Mouse (Mus musculus): ENCODE results near the gene Ntsr1. TPM values are rescaled to one million over a fixed set of nuclear protein-coding genes. Genes with fewer than 3 reads are reported as not detected.

Ntsr1 gene
- total and polyA plus RNA-seq, 2 experiments from 2014 or later = 4.1 to 15.2 TPM

DNA sequence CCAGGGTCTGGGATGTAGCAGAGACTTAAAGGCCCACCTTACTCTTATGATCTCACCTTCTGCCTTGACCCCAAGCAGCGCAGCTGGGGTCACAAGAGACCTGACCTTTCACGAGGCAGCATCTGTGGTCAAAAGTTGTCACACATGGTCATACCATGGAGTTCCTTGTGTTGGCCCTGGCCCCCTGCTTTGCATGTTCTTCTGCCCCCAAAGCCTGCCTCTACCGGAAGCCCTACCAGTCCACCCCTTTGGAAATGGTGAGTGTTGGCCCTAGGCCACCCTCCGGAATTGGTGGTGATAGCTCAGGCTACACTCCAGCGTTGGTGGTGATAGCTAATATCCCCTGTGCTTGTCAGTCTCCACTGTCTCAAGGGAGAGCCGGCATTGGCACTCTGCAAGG is 63.5 kb downstream of the Ntsr1 start:
- H3K9ac ChIP-seq (replicated peaks; ENCODE audit: low read length, poor library complexity, severe bottlenecking) = no peak overlapping the region
- TF ChIP-seq CTCF (IDR thresholded peaks at IDR 0.05) = no peak
- no peaks in the 10 kb centered on the region for H3K27me3 ChIP-seq (ENCODE audit: insufficient read depth, low read length)
- no peaks in the 10 kb centered on the region for H3K9me3 ChIP-seq (ENCODE audit: low read length)
- DNase-seq (ENCODE audit: low spot score) (no peak), ATAC-seq (ENCODE audit: low FRiP score) (no peak)
- H3K36me3 ChIP-seq (ENCODE audit: insufficient read depth, low read length) = no peaks in the 10 kb centered on the region
- no peak overlapping the region for H3K4me2 ChIP-seq (ENCODE audit: low read depth, low read length, poor library complexity, severe bottlenecking)
- H3K4me1 ChIP-seq (ENCODE audit: insufficient read depth, low read length) = no peaks in the 10 kb centered on the region
- no peak overlapping the region for H3K4me3 ChIP-seq (ENCODE audit: low read depth, low read length)
- whole genome bisulfite sequencing = 59% methylated on average over 6 of the region's 6 CpGs
- no peak overlapping the region for H3K27ac ChIP-seq (ENCODE audit: low read depth, low read length)

DNA sequence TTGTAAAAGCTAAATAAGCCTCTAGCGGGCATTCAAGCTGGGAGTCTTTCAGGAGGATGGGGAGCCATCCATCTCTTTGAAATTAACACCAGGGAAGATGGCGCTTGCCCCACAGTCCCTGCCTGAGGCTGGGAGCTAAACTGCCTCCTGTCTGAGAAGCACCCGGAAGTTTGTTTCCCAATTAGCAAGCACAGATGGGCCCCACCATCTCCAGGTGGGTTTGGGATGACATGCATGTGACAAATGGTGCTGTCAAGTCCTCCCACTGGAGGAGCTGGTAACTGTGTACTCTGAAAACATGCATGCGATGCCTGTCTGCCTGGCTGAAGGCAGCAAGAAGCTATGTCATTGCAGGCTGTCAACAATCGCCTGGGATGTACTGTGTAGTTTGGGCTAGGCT is 64.1 kb downstream of the Ntsr1 start:
- no peak overlapping the region for H3K4me3 ChIP-seq (ENCODE audit: low read depth, low read length)
- ATAC-seq (ENCODE audit: low FRiP score) = no peak
- H3K4me1 ChIP-seq (ENCODE audit: insufficient read depth, low read length) = no peaks in the 10 kb centered on the region
- DNase-seq (ENCODE audit: low spot score) = peak; percentile 48
- WGBS = 34% methylated on average over 5 of the region's 5 CpGs
- H3K9me3 ChIP-seq (ENCODE audit: low read length) = no peaks in the 10 kb centered on the region
- no peaks in the 10 kb centered on the region for H3K27me3 ChIP-seq (ENCODE audit: insufficient read depth, low read length)
- no peak overlapping the region for H3K9ac ChIP-seq (replicated peaks; ENCODE audit: low read length, poor library complexity, severe bottlenecking)
- TF ChIP-seq CTCF (IDR thresholded peaks at IDR 0.05) = no peak
- H3K4me2 ChIP-seq (ENCODE audit: low read depth, low read length, poor library complexity, severe bottlenecking) = no peak overlapping the region
- H3K27ac ChIP-seq (ENCODE audit: low read depth, low read length) = no peak overlapping the region
- no peaks in the 10 kb centered on the region for H3K36me3 ChIP-seq (ENCODE audit: insufficient read depth, low read length)

GRCm38 (mm10) chr2:180566240-180566913 is 66.6 kb downstream of the Ntsr1 start:
- Histone ChIP-seq H3K9me3 (ENCODE audit: low read length) (no peaks in the 10 kb centered on the region), H3K4me1 (ENCODE audit: insufficient read depth, low read length) (peaks cover 3% of the 10 kb centered on the region; the same call in 1 of the 2 replicates), H3K36me3 (ENCODE audit: insufficient read depth, low read length) (no peaks in the 10 kb centered on the region), H3K9ac (replicated peaks; ENCODE audit: low read length, poor library complexity, severe bottlenecking) (no peak overlapping the region), H3K27me3 (ENCODE audit: insufficient read depth, low read length) (0 out of 2 replicates have a peak, but pooled peaks cover 4% of the 10 kb centered on the region), H3K4me3 (ENCODE audit: low read depth, low read length) (no peak overlapping the region), H3K4me2 (ENCODE audit: low read depth, low read length, poor library complexity, severe bottlenecking) (no peak overlapping the region), H3K27ac (ENCODE audit: low read depth, low read length) (no peak overlapping the region)
- peak; percentile 74 for DNase-seq (ENCODE audit: low spot score)
- WGBS = 37% methylated on average over 13 of the region's 13 CpGs
- TF ChIP-seq CTCF (IDR thresholded peaks at IDR 0.05) = peak; percentile 75
- no peak for ATAC-seq (ENCODE audit: low FRiP score)

DNA sequence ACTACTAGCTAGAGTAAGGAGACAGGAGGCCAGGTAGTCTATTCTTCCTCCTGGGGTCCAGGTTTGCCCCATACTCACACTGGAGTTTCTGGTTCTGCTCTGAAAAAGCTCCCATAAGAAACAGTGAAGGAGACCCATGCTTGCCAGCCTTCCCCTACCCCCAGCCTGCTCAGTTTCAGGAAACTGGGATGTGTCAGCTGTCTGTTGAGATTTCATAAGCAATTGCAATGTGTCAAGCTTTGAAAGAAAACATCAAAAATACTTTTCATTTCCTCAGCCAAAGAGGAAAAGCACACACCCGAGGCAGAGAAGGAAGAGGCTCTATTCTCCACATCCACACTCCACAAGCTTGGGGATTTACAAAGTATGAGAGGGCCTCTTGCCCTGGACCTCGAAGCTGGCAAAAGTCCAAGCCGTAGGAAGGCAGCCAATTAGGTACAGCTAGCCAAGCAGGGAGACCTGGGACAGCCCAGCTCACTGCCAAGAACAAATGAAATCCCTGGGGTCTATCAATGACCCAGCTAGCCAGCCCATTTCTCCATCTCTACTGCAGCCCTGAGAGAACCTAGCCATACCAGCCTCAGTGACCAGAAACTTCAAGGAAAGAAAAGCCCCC is 69.4 kb downstream of the Ntsr1 start:
- no peaks in the 10 kb centered on the region for H3K36me3 ChIP-seq (ENCODE audit: insufficient read depth, low read length)
- WGBS = 33% methylated on average over 3 of the region's 3 CpGs
- no peak overlapping the region for H3K27ac ChIP-seq (ENCODE audit: low read depth, low read length)
- H3K27me3 ChIP-seq (ENCODE audit: insufficient read depth, low read length) = 0 out of 2 replicates have a peak, but pooled peaks cover 4% of the 10 kb centered on the region
- no peak overlapping the region for H3K9ac ChIP-seq (replicated peaks; ENCODE audit: low read length, poor library complexity, severe bottlenecking)
- H3K4me2 ChIP-seq (ENCODE audit: low read depth, low read length, poor library complexity, severe bottlenecking) = no peak overlapping the region
- ATAC-seq (ENCODE audit: low FRiP score) = no peak
- peak; percentile 53 for DNase-seq (ENCODE audit: low spot score)
- TF ChIP-seq CTCF (IDR thresholded peaks at IDR 0.05) = no peak
- no peaks in the 10 kb centered on the region for H3K9me3 ChIP-seq (ENCODE audit: low read length)
- no peak overlapping the region for H3K4me3 ChIP-seq (ENCODE audit: low read depth, low read length)
- H3K4me1 ChIP-seq (ENCODE audit: insufficient read depth, low read length) = peaks cover 3% of the 10 kb centered on the region; the same call in 1 of the 2 replicates

GRCm38 (mm10) chr2:180576482-180576881 is 76.7 kb downstream of the Ntsr1 start:
- H3K4me2 ChIP-seq (ENCODE audit: low read depth, low read length, poor library complexity, severe bottlenecking) = no peak overlapping the region
- no peaks in the 10 kb centered on the region for H3K27me3 ChIP-seq (ENCODE audit: insufficient read depth, low read length)
- no peak for ATAC-seq (ENCODE audit: low FRiP score)
- no peak overlapping the region for H3K9ac ChIP-seq (replicated peaks; ENCODE audit: low read length, poor library complexity, severe bottlenecking)
- DNase-seq (ENCODE audit: low spot score) = no peak
- H3K36me3 ChIP-seq (ENCODE audit: insufficient read depth, low read length) = no peaks in the 10 kb centered on the region
- TF ChIP-seq CTCF (IDR thresholded peaks at IDR 0.05) = no peak
- H3K27ac ChIP-seq (ENCODE audit: low read depth, low read length) = no peak overlapping the region
- no peak overlapping the region for H3K4me3 ChIP-seq (ENCODE audit: low read depth, low read length)
- H3K4me1 ChIP-seq (ENCODE audit: insufficient read depth, low read length) = no peaks in the 10 kb centered on the region
- WGBS = 45% methylated on average over 4 of the region's 4 CpGs
- no peaks in the 10 kb centered on the region for H3K9me3 ChIP-seq (ENCODE audit: low read length)

- Histone ChIP-seq H3K9ac (replicated peaks; ENCODE audit: low read length, poor library complexity, severe bottlenecking) (no peak overlapping the region), H3K27me3 (ENCODE audit: insufficient read depth, low read length) (no peaks in the 10 kb centered on the region), H3K4me1 (ENCODE audit: insufficient read depth, low read length) (peaks cover 5% of the 10 kb centered on the region; the same call in 1 of the 2 replicates), H3K4me2 (ENCODE audit: low read depth, low read length, poor library complexity, severe bottlenecking) (no peak overlapping the region), H3K4me3 (ENCODE audit: low read depth, low read length) (no peak overlapping the region), H3K9me3 (ENCODE audit: low read length) (no peaks in the 10 kb centered on the region), H3K36me3 (ENCODE audit: insufficient read depth, low read length) (no peaks in the 10 kb centered on the region), H3K27ac (ENCODE audit: low read depth, low read length) (no peak overlapping the region)
- TF ChIP-seq CTCF (IDR thresholded peaks at IDR 0.05) = peak; percentile 96
- ATAC-seq (ENCODE audit: low FRiP score) (no peak), DNase-seq (ENCODE audit: low spot score) (peak; percentile 84)
- 2% methylated on average over 3 of the region's 3 CpGs for WGBS
These were observed 78.9 kb downstream of the Ntsr1 start for GRCm38 (mm10) chr2:180578686-180579085.

Data from midbrain, postnatal 0 days (tissue).